Mouse (Mus musculus) right cerebral cortex, adult 18-20 months (tissue): ENCODE data around the gene Acta2.

ENCODE experiments used
- DNase-seq: peaks from one replicate; pipeline ENCODE4 v3.0.0; 2022; ENCODE audit warnings: mixed read lengths

Gene Acta2

DNA sequence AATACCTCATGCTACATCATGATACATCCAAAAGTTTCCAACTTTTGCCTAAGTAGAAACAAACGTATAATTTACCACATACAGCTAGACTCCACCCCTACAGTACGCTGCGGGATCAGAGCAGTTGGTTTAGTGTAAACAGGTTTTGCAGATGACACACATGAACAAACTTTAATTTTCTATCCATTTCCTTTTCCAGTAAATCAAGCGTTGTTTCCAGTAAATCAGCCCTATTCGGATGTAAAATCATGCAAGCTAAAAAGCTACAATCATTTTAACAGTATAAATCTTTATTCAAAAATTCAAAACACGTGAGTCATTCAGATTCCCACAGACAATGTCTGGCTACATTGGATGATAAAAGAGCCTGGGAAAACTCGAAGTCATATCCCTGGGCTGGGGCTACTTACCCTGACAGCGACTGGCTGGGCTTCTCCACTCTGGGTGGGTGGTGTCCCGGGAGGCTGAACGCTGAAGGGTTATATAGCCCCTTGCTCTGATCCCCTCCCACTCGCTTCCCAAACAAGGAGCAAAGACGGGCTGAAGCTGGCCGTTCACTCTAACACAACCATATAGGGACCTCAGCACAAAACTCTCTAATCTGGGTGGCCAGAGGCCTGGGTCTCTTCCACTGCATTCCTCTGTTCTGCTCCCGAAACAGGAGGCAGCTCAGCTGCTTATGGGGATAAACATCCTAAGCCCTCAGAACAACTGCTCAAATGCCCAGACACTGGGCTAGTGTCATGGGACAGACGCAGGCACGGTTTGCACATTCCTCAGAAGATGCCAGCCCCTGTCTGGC, at the start of gene Acta2:
Gene Acta2 (minus strand): TSS at position 711 of the 802 bp plus-strand sequence.
- no peak for DNase-seq

DNA sequence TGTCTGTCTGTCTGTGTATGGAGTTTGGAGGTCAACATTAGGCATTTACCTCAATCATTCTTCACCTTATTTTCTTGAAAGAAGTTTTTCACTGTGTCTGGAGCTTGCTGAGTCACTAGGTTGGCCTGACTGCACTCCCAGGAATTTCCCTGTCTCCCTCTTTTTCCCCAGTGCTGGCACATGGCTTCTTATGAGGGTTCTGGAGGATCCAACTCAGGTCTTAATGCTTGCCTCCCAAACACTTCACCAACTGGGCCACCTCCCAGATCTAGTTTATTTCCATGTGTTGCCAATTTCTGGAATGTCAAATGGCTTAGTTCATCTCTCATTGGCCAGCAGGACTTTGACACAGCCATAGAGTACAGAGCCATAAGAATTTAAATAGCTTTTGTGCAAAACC, 49.5 kb upstream of the Acta2 start:
- DNase-seq, result no peak

DNA sequence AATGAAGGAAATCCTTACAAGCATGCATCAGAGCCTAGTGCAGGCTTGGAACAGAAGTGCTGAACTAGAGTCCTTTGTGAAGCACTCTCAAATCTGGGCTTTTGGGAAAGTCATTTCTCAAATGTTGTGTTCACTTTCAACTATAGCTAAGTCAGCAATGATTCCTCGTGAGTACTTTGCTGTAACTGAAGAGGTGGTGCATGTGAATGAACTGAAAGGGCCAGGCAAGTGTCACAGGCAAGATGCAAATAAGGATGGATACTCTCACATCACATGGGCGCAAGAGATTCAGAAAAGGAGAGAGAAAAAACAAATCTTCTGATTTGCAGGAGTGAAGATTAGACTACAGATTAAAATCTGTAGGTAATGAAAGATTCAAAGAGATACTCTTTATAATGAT, 45.0 kb upstream of the Acta2 start:
- DNase-seq, result no peak

DNA sequence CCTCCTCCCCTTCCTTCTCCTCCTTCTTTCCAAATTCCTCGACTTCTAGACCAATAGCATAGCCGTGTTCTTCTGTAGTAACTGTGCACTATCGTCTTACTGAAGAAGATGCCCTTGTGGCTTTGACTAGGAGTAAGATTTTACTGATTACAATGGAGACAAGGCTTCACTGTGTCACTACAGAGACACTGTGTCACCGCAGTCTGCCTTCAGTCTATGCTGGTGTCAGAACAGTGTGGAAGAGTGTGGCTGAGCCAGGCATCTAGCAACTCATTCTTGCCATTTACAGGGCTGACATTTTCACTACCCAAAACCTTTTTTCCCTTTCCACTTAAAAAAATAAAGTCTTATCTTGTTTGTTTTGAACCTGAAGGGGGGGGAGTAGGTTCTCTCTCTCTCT, 43.8 kb upstream of the Acta2 start:
- DNase-seq, result no peak

DNA sequence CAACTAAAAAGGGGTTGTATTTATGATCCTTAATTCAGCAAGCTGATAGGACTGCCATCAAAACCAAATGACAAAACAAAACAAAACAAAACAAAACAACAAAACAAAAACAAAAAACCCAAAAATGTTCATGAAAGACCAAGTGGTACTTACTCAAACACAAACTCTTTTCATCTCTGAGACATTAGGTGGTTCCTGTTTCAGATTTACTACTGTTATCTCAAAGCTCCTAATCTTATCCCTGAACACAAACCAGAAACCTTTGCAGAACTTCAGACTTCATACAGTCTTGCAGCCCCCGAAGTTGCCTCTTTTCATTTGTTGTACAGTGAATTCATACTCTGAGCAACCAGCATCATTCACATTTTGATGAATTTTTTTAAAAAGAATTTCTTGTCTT, 43.1 kb upstream of the Acta2 start:
- no peak for DNase-seq

DNA sequence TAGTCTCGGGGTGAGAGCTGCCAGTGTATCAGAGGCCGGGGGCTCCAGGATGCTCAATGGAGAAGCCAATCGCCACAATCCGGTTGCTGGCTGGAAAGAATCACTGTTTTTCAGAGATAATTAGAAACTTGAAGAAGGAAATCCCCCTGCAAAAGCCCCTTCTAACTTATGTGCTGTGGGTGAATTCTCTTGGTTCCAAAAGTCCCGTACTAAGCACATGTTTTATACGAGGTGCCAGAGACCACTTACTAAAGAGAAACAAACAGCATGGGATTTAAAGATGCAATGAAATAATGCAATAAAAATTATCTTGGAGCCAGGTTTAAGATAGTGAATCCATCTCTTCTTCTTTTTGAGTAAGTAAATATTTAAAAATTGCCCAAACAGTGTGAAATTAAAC, 40.1 kb upstream of the Acta2 start:
- no peak for DNase-seq

DNA sequence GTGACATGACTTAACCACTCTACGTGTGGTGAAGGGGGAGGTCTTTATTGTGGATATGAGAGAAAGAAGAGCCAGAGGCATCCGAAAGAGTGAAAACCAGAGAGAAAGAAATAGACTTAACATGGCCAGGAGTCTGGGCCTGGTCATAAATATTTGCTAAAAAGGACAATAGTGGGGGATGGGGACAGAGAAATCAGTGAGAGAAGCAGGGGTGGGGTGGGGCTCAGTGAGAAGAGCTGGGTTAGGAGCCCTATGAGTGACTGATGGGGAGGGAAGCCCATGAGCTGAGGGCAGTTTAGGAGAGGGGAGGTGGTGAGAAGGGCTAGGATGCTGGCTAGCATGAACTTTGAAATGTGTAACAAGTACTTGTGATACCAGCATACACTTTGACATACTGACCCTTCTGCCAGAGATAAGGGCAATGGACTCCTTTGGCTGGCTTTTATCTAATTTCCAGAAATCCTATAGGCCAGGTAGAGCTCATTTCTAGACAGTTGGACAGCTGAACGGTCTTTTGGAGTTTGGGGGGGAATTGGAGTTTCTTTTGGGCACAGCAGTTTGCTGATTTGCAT, 38.1 kb upstream of the Acta2 start:
- no peak for DNase-seq

DNA sequence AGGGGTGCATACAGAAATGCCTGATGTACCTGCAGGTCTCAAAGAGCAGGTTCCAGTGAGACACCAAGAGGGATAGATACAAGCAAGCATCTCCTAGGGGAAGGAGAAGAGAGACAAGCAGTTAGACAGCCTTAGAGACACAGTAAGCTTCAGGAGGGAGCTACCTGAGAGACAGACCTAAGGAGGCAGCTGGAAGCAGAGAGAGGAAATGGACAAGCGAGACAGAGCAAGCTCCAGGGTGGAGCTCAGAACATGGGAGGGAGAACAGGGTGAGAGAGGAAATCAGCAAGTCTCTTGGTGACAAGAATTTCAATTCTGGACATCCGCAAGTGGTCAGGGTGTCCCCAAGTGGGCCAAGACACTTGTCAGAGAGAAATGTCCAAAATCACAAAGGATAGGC, 37.3 kb upstream of the Acta2 start:
- no peak for DNase-seq

DNA sequence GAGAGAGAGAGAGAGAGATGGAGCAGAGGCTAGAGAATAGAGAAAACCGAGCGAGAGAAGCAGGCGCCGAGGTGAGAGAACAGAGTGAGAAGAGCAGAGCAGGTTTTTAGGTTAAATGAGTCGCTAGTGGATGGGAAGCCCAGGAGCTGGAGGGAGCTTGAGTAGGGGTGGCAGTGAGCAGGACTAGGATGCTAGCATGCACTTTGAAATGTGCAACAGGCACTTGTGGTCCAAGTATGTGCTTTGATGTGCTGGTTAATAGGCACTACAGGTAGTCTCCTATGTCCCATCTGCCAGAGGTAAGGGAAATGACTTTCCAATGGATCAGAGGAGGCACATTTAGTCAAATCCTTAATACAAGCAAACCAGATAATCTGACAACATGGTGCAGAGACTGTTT, 36.6 kb upstream of the Acta2 start:
- DNase-seq, result no peak

DNA sequence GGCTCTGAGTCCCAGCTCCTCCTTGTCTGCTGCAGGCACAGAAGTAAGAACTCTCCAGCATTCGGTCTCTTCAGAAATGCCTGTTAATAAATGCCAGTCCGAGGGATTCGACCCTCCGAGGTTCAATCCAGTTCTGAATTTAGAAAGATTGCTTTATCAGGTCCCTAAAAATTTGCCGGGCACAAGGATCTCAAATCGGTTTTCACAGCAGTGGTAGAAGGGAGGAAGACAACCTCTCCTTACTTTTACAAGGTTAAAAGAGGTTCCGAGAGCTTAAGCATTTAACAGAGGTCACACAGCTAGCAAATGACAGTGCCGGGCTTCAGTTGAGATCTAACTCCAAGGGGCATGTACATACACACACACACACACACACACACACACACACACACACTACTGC, 36.0 kb upstream of the Acta2 start:
- DNase-seq, result no peak

DNA sequence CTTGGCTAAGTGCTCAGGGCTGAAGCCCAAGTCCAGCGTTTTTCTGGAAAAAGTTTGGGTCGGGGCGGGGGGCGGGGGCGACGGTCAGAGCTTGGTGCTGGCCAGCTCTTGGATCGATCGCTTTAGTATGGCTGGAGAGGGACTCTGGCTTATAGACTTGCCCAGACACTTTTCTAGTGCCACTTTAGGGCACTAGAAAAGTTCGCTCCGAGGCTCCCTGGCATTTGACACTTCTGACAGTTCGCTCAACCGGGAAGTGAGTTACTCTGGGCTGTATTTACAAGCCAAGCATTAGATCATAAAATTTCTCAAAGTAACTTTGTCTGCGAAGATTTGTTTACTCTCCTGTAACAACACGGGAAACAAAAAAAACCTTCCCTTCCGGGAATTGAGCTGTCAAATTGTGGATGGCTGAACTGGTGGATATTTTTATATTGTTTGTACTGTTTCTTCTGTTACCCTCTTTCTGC, 35.5 kb upstream of the Acta2 start:
- DNase-seq, result no peak

DNA sequence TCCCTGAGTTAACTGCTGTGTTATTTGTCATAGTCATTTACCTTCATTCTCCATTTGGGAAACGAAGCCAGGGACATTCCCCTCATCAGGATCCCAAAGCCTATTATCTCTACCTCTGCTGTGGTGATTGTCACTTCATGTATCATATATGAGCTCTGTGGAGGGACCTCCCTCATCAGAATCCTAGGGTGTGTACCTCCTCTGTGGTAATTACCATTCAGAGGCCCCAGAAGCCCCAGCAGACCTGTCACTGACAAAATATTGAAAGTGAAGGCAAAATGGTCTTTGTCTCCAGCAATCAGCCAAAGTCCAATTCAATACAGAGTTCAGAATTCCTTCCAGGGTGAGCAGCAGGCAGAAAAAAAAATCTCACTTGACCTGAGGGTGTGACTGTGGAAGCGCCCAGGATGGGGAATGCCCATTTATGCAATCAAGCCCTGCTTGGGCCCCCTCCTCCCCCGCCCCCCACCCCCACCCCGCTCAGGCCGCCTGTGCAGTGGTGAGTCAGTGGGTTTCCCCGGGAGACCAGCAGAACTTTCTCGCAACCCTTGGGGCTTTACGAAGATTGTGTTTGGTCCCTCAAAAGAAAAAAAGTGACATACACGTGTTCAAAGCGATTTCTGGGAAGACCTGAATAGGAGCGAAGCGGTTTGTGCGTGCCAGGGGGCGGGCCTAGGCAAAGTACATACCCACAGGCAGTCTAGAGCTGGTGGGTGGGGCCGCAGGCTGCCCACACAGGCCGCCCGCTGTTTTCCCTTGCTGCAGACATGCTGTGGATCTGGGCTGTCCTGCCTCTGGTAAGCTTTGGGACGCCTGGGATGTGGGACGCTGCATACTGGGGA, 34.8 kb upstream of the Acta2 start, which contains the start of gene Fas:
Gene Fas (plus strand): TSS at position 719 of the 842 bp plus-strand sequence.
- peak; percentile 21 for DNase-seq

DNA sequence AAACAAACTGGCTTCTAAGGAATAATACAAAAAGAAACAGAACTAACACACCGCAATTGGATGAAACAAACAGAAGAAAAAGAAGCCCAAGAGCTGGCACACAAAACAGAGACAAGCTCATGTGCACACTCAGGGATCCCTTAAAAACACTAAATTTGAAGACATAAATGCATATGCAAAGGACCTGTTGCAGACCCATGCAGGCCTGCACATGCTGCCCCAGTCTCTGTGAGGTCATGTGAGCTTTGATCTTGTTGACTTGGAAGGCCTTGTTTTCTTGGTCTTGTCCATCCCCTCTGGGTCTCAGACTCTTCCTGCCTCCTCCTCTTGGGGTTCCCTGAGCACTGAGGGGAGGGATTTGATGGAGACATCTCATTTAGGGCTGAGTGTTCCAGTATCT, 33.3 kb upstream of the Acta2 start:
- DNase-seq, result no peak

DNA sequence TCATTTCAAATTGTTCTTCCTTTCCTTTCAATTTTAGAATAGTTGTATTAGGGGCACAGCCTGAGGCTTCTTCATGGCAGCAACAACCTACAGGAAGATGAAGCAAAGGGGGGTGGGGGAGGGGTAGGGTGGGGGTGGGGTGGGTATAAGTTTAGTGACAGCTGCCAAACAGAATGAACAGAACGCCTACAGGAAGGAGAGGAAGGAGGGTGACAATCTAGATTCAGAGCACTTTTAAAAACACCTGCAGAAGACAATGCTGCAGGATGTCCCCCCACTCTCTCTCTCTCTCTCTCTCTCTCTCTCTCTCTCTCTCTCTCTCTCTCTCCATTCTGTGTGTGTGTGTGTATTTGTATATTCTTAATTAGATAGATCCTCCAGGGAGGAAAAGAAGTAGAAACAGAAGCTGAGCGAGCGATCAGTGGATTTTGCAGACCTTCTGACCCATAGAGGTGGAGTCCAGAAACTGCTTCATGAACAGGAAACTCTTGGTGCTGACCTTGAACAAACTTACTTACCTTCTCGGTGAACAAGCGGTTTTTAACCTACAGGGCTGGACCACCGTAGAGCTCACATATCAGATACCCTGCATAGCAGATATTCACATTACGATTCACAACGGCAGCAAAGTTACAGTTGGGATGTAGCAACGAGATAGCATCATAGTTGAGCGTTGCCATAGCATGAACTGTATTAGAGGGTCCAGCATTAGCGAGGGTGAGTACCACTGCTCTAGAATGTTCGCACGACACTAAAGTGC, 32.4 kb upstream of the Acta2 start:
- no peak for DNase-seq

DNA sequence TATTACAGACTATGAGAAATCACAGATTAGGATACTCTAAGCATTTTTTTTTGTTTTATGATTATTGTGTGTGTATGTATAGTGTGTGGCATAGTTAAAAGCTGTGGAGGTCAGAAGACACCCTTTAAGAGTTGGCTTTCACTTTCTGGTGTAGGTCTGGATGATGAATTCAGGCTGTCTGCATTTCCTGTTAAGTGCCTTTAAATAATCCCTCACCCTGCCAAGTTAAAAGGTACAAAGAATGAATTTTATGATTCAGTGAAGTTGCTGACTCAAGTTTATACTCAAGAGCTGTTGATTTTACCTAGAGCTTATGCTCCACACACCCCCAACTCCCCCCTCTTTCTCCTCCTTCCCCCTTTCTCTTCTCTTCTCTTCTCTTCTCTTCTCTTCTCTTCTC, 31.8 kb upstream of the Acta2 start:
- no peak for DNase-seq

DNA sequence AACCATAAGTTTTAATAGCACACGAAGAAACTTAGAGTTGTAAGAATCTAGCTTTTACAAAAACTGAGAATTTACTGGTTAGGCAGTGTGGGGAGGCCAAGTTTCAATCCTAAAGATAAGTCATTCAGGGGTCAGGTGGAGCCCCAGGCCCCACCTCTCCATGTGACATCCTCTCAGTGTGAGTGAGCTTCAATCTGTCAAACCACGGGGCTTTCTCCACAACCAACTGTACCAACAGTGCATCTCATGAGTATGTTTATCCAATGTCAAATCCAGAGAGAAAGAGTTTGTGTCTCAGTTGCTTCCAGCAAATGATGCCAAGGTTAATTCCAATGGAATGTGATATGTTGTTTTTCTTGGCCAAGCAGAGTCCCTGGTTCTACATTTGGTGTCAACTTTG, 29.4 kb upstream of the Acta2 start:
- DNase-seq, result no peak

DNA sequence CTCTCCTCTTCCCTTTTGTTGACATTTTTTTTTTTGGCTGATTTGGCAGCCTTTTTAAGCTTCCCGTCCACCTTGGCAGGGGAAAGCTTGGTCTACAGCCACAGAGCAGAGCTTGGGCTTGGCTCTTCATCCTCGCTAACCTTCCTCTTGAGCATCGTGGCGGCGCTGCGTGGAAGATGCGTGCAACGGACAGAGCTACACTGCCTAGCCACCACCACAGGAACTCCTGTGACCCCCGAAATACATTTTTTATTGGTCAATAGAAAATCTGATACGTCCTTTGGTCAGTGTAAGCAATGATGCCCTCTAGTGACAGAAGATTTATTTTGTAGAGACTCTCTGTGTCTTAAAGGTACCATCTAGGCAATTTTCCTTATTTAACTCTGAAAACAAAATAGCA, 29.0 kb upstream of the Acta2 start:
- DNase-seq, result no peak

DNA sequence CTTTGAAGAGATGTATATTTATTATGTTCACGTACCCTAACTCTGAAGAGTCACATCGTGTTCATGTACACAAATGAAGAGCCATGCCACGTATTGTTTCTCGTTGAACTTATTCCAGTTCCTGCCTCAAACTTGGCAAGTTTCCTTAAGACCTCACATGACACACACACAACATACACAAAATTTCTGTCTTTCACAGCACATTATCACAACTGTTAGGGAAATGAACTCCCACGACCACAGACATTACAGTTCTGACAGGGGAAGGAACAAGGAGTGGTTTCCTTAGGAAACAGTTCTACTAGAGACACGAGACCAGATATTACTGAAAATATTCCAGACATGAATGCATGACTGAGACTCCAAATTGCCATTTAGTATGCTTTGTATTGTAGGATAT, 28.2 kb upstream of the Acta2 start:
- DNase-seq, result no peak

DNA sequence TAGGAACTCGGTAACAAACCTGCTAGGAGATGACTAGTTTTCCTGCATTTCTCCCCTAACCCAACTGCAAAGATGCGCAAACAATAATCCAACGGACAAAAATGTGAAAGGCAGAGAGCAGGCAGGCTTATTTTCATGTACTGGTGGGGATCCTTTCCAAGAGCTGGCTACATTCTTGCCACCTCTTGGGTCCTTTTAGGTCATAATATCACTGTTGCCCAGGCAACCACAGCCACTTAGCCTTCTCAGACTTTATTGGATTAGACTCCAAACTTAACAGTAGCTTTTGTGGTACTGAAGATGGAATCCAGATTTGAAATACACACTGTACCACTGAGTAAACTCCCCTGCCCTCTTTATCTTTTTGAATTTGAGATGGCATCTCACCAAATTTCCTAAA, 22.7 kb upstream of the Acta2 start:
- no peak for DNase-seq

DNA sequence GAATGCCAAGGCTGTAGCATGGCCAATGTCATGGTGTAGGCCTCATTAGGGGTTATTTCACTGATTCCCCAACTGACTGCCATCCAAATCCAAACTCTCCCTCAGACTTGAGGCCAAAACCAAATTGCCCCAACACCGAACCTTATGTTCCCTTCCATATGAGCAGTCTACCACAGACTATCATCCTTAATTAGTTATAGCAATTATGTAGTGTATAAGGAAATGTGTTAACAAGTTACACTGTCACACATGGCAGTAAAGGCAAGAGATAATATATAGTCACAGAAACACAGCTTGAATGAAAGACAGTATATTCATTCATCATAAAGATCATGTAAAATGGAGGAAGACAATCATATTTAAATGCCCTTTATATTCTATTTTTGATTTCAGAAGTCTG, 17.7 kb upstream of the Acta2 start:
- no peak for DNase-seq

DNA sequence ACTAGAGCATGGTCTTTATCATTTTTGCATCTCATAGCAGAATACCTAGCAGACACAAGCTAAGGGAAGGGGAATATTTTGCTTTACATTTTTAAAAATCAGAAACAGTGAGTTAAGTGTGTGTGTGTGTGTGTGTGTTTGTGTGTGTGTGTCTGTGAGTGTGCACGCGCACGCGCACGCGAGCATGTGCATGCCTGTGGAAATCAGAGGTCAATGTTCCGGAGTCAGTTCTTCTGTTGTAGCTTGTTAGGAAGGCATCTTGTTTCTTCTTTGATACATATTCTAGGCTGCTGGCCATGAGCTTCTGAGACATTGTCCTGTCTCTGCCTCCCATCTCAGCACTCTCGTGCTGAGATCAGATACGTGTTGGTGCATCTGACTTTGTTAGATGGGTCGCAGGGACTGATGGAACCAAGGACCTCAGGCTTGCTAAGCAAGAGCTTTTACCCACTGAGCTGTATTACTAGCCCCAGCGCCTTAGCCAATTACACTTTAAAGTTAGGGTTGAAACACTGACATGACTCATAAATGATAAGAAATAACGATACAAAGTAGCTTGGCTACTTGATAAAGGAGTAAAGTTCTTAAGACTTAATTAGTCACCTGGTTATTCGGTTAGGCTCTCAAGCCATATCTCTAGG, 15.6 kb upstream of the Acta2 start:
- no peak for DNase-seq

DNA sequence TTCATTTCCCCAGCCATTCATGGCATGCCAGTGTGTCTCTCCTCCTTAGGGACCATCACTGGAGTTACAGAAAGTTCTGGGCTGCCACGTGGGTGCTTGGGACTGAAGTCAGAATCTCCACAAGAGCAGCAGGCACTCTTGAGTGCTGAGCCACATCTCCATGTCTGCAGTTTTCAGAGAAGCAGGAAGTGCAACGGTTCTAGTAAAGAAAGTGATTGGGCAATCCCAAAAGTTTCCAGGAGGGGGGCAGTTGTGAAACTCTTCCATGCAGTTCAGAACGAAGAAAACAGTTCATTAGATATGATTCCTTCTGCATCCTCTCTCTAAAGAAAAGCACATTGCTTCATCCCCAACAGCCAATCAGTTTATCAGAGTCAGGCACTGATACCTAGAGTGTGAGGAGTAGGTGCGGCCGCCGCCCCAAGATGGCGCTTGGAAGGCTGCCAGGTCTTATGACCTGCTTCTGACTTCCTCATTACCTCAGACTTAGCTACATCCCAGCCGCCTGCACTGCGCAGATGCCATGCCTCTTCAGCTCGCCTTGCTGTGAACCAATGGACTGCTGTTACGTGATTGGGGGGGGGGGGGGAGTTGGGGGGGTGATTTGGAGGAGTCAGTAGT, 14.8 kb upstream of the Acta2 start:
- no peak for DNase-seq
